Mouse (Mus musculus): ENCODE data around the gene Cryba1.

Cryba1 gene

DNA sequence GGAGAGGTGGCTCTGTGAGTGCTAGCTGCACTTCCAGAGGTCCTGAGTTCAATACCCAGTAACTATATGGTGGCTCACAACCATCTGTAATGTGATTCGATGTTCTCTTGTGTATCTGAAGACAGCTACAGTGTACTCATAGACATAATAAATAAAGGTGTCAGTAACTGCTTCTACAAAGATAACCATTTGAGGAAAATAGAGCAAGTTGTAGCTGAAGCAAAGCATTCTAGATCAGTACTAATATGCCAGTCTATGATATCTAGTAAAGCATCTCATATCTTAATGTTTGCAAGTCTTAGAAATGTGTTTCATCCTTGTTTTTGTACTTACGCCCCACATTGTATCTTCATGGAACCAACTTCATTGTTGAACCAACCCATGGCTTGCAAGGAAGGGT lies 6.0 kb downstream of the Cryba1 start:
- DNase-seq (ENCODE audit: low spot score), result no peak

DNA sequence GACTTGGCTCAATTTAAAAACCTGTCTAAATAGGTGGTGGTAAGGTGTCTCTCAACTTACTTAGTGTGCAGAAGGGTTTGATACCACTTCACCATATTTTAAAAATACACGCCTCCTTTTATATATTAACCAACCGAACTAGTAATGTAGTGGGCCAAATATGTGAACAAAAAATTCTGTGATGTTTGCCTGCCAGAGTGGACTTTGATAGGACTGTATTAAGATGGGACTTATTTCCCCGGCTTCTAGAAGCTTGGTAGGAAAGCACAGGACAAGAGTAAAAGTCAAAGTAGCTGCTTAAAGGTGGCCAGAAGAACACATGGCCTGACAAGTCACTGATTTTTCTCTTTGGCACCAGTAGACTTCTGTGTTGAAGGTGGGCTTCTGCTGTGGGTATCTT lies 11.3 kb downstream of the Cryba1 start:
- no peak for DNase-seq (ENCODE audit: low spot score)

DNA sequence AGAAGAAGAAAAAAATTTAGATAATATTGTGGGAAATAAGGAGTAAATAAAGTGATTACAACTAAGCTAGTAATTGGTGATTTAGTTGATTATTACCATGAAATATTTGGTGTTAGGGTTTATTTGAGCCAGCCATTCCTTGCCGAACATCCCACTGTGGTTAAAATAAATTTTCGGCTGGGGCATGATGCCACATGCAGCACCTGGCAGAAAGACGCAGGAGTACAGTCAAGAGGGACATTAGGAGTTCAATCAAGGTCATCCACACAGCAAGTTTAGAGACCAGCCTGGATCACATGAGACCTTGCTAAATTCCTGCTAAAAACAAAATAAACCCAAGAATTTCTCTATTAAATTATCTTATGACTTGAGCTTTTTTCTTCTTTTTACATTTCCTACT lies 16.0 kb downstream of the Cryba1 start:
- no peak for DNase-seq (ENCODE audit: low spot score)

DNA sequence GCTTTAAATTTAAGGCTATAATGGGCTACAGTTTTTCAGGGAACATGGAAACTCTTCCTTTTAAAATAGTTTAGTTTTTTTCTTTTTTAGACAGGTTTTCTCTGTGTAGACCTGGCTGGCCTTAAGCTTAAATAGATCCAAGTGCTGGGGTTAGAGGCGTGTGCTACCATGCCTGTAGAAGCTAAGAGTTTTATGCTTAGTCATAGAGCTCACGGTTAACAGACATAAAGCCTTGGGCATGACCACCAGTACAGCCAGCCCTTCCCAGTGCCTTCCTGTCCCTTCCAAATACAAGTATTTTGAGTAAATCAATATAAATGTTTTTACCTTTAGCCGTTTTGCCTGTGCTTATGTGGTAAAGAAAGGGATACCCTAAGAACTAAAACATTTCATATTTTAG lies 19.2 kb downstream of the Cryba1 start:
- no peak for DNase-seq (ENCODE audit: low spot score)

DNA sequence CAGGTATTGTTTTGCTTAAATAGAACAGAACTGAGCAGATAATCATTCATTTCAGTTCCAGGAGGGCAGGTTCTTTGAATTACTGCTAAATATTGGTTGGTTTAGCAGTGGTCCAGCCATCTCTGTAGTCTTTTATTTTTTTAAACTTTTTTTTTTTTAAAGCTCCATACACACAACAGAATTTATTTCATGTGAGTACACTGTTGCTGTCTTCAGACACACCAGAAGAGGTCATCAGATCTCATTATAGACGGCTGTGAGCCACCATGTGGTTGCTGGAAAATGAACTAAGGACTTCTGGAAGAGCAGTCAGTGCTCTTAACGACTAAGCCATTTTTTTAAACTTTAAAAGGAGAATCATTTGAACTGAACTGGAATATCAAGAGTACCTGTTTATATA lies 27.9 kb downstream of the Cryba1 start:
- no peak for DNase-seq (ENCODE audit: low spot score)

DNA sequence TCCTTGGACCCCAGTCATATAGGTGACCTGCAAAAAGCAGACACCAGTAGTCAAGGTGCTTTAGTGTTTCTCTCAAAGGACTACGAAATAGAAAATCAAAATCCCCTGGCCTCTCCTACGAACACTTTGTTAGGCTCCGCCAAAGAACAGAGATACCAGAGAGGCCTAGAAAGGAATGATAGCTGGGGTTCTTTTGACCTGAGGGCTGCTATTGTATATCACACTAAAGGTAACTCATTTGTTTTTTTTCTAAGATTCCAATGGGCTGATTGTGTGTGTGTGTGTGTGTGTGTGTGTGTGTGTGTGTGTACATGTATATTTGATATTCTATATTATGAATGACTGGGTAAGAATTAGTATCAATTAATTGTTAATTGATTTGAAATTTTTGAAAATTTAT lies 32.1 kb downstream of the Cryba1 start:
- no peak for DNase-seq (ENCODE audit: low spot score)

DNA sequence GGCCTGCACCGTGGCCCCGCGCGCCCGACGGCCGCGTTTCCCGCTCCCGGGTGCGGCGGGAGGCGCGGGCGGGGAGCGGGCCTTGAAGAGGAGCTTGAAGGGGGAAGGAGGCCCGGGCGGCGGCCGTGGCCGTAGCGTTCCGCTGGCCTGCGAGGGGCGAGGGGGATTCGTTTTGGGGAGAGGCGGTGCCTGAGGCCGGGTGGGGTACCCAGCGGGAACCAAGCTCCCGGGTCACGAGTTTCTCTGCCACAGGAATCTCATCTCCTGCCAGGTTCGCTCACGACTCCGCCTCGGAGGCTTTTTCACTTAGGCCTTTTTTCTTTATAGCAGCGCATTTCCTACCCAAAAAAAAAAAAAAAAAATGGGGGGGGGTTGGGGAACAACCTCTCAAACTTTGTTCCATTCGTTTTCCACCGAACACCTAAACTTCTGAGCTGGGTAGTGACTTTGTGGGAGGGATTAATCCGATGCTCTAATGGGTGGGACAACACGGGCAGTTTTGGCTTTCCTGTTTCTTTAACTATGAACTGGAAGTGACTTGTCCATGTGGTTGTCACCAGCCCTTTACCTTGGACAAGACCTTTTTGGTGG lies 37.4 kb downstream of the Cryba1 start:
- peak; percentile 50 for DNase-seq (ENCODE audit: low spot score)

DNA sequence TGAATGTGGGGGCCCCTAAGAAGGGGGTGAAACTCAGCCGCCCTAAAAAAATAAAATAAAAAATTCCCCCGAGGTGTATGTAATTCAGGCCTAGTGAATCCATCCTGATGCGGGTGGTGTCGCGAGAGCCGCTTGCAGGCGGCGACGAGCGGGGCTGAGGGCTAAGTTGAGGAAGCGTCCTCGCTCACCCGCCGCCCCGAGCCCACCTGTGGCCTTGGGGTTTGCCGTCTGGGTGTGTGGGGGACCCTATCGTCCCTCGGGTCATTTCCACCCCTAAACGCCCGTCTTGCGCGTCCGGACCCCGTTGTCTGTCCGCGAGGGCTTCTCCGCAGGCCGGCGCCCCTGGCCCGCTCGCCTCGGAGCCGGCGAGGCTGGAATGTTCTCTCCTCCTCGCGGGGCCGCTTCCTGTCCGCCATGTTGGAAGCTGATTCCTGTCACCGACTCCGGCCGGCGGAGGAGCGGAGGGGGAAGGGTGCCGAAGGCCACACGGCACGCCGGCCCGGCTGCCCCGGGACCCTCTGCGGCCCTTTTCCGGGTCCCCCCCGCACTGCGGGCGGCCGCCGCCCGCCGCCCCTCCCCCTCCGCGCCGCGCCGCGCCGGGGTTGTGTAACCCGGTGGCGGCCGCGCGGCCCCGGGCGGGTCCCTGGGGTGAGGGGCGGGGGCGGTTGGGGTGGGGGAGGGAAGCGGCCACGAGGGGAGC lies 38.1 kb downstream of the Cryba1 start:
- DNase-seq (ENCODE audit: low spot score), result peak; percentile 66

DNA sequence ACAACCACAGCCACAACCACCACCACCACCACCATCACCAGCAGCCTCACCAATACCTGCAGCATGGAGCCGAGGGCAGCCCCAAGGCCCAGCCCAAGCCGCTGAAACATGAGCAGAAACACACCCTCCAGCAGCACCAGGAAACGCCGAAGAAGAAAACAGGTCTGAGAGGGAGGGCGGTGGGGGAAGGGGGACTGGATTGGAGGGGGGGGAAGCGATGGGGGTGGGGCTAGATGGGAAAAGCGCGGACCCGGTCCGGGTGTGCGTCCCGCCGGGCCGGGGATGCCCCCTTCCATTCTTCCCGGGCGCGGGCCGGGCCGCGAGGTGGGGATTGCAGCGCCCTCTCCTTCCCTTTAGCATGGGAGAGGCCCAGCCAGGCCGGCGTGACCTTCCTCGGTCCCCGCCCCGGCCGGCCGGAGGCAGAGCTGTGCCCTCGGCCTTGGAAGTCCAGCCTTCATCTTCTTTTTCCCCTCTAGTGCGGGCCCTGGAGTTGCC lies 38.7 kb downstream of the Cryba1 start:
- DNase-seq (ENCODE audit: low spot score), result peak; percentile 6

DNA sequence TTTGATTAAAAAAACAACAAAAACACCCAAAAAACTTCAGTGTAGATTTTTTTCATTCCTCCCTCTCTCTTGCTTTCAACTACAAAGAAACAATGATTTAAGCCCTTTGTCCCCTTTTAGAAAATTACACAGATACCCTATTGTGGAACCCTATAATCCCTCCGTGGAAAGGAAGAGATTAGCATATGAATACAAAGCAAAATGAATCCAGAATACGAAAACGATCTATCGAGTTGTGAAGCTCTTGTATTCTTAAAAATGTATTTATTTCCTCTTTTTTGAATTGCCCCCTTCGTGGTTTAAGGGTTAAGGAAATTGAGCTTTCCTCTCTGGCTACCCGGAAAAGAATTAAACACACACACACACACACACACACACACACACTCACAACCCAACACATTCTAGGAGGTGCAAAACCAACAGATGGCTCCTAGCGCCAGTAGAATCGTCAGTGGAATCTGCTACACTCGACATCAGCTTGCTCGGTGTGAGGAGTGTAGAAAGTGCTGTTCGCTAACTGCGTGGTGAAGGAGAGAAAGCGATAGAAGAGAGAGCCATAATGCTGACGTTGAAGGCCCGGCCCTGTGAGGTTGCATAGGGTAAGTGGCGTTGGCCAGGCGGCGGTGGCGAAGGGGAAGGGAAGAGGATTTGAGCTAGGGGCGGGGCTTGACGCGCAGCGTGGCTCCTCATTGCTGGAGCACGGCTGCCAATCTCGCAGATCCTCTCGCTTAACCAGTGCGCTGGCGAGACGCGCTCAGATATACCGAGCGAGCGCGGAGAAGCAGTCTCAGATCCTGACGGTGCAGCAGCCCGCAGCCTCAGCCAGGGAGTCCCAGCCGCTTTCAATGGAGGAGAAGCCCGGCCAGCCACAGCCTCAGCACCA lies 39.5 kb downstream of the Cryba1 start, which contains the start of gene Nufip2:
TSS of gene Nufip2 (plus strand) at position 773 of the 883 bp plus-strand sequence.
- DNase-seq (ENCODE audit: low spot score), result peak; percentile 99

DNA sequence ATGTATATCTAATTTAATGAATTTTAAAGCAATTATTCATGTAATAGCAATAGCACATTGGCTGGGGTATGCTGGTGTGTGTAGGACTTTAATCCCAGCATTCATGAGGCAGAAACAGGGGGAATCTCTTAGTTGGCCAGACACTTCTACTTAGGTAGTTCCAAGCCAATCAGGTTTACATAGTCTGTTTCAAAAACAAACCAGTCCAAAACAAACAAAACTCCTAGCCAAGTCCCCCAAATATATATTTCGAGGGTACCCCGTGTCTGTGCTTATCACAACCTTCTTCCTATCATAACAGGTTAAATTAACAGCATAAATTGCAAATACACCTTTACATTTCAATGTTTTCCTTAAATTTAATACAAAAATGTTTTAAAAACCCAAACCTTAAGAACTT lies 40.2 kb downstream of the Cryba1 start:
- no peak for DNase-seq (ENCODE audit: low spot score)

DNA sequence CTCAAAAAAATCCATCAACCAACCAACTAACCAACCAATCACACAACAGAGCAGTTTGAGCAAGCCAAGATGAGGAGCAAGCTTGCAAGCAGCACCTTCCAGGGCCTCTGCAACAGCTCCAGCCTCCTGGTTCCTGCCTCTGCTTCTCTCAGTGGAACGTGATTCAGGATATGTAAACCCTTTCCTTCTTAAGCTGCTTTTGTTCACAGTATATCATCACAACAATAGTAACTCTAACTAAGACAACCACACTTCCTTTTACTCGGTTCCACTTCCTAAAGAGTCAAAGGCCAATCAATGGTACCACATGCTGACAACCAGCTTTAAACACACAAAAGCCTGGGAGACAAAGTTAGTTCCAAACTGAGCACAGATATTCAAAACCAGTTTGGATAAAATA lies 45.1 kb downstream of the Cryba1 start:
- DNase-seq (ENCODE audit: low spot score), result no peak

DNA sequence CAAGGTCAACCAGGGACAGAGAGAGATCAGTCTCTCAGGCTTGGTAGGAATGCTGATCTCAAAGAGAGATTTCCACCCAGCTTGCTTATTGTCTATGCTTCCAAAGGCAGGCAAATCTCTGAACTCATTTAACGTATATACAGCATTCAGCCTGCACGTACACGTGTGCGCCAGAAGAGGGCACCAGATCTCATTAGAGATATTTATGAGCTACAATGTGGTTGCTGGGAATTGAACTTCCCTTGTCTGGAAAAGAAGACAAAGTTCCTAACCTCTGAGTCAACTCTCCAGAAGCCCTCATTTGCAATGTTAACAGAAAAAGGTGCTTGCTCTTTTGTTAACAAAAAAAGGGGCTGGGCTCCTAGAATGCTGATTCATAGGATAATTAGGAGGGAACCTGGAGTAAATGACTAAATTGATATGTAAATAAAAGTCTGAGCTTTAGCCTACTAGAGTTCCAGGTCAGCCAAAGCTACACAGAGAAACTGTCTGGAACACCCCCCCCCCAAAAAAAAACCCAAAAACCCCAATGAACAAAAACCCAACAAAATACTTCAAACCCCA lies 51.6 kb downstream of the Cryba1 start:
- DNase-seq (ENCODE audit: low spot score), result no peak

DNA sequence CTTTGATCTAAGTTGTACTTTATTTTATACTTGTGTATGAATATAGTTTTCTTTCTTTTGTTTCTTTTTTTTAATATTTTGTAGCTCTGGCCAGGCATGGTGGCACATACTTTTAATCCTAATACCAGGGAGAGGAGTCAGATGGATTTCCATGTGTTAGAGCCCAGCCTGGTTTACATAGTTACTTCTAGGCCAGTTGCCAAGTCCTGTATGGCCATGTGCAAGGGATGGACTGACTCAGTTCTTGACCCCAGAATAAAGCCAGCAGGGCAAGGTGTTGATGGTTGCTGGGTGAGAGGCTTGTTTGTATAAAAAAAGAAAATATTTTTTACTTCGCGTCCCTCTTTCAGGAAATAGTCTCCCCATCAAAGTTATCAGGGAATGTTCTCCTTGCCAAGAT lies 52.3 kb downstream of the Cryba1 start:
- DNase-seq (ENCODE audit: low spot score), result no peak
